8 mouse cellular contexts compared by ENCODE assay signal in the genomic region with DNA sequence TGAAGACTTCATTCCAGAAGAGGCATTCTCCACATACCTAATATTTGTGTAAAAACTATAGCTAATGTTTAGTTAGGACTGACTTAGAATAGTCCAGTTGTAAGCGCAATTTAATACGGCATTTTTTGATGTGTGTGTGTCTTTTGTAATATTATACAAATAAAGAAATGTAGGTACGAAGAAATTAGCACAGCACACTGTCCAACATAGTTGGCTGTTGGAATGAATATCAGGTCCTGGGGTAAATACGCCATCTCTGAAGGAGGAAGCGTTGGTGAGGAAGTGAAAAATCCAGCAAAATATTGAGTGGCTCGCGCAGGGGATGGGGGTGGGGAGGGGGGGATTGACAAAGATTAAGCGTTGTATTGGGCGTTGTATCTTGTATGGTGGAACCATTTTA. TPM values are rescaled to one million over a fixed set of nuclear protein-coding genes. Genes with fewer than 3 reads are reported as not detected.
DNase-seq lines count a peak whose midpoint lies in the region; ATAC-seq and TF ChIP-seq lines count a peak whose summit lies in the region.

No protein-coding gene starts in this region.

- no peaks in the 10 kb centered on the region for H3K4me1 ChIP-seq in kidney, postnatal 0 days (replicated peaks; ENCODE audit: insufficient read depth, low read length)
- peaks cover 10% of the 10 kb centered on the region; the same call in 1 of the 2 replicates for H3K4me1 ChIP-seq in embryonic facial prominence, embryonic 15.5 days
- H3K4me1 ChIP-seq in intestine, embryonic 16.5 days (ENCODE audit: control insufficient read depth, insufficient read depth, low read length): peaks cover 3% of the 10 kb centered on the region; the same call in 1 of the 2 replicates

- peak overlapping the region; percentile 47 for H3K4me2 ChIP-seq in kidney, postnatal 0 days (ENCODE audit: low read length)
- H3K4me2 ChIP-seq in embryonic facial prominence, embryonic 15.5 days (replicated peaks): peak overlapping the region; percentile 30
- H3K4me2 ChIP-seq in intestine, embryonic 16.5 days (ENCODE audit: low read depth, low read length): peak overlapping the region; percentile 43

- no peaks in the 10 kb centered on the region for H3K9me3 ChIP-seq in kidney, postnatal 0 days (replicated peaks; ENCODE audit: low read length)
- no peaks in the 10 kb centered on the region for H3K9me3 ChIP-seq in embryonic facial prominence, embryonic 15.5 days (replicated peaks)
- H3K9me3 ChIP-seq in intestine, embryonic 16.5 days (ENCODE audit: control insufficient read depth, low read length): no peaks in the 10 kb centered on the region

- no peak for DNase-seq in kidney, postnatal 0 days (ENCODE audit: low spot score)
- no peak for DNase-seq in kidney, adult 9 months
- no peak for DNase-seq in cerebellum, postnatal 10 days
- DNase-seq in B cell, adult 2 months: no peak
- no peak for DNase-seq in lung, postnatal 36 days

- H3K27ac ChIP-seq in kidney, postnatal 0 days: peak overlapping the region; percentile 13; the same call in 1 of the 2 replicates
- no peak overlapping the region for H3K27ac ChIP-seq in embryonic facial prominence, embryonic 15.5 days (replicated peaks)
- H3K27ac ChIP-seq in intestine, embryonic 16.5 days (ENCODE audit: low read length): no peak overlapping the region

- H3K36me3 ChIP-seq in kidney, postnatal 0 days (ENCODE audit: insufficient read depth, low read length): no peaks in the 10 kb centered on the region
- no peaks in the 10 kb centered on the region for H3K36me3 ChIP-seq in embryonic facial prominence, embryonic 15.5 days
- no peaks in the 10 kb centered on the region for H3K36me3 ChIP-seq in intestine, embryonic 16.5 days (ENCODE audit: control insufficient read depth, insufficient read depth, low read length)

- H3K4me3 ChIP-seq in kidney, postnatal 0 days (replicated peaks; ENCODE audit: low read depth, low read length): peak overlapping the region; percentile 22
- peak overlapping the region; percentile 73 for H3K4me3 ChIP-seq in embryonic facial prominence, embryonic 15.5 days (replicated peaks)
- peak overlapping the region; percentile 16 for H3K4me3 ChIP-seq in intestine, embryonic 16.5 days (ENCODE audit: low read length)

- WGBS in kidney, postnatal 0 days: 51% methylated on average over 9 of the region's 9 CpGs
- WGBS in embryonic facial prominence, embryonic 15.5 days: 45% methylated on average over 9 of the region's 9 CpGs
- 51% methylated on average over 9 of the region's 9 CpGs for WGBS in intestine, embryonic 16.5 days

- no peak for TF ChIP-seq CTCF in kidney, postnatal 0 days (IDR thresholded peaks at IDR 0.05; ENCODE audit: low read depth)

- H3K9ac ChIP-seq in kidney, postnatal 0 days (ENCODE audit: low read depth, low read length): 0 out of 2 replicates have a peak overlapping the region, but pooled peaks have one; percentile 27
- H3K9ac ChIP-seq in embryonic facial prominence, embryonic 15.5 days: no peak overlapping the region
- no peak overlapping the region for H3K9ac ChIP-seq in intestine, embryonic 16.5 days (ENCODE audit: low read depth, low read length)

- no peak for ATAC-seq in kidney, postnatal 0 days (replicated peaks; ENCODE audit: low FRiP score, low read depth)
- no peak for ATAC-seq in embryonic facial prominence, embryonic 15.5 days (ENCODE audit: insufficient number of reproducible peaks, low FRiP score, low TSS enrichment, low read depth)
- ATAC-seq in intestine, embryonic 16.5 days: 0 out of 2 replicates have a peak, but pooled peaks have one; percentile 13
- peak; percentile 69 for ATAC-seq in monocyte, adult 5-6 weeks (replicated peaks; ENCODE audit: insufficient number of reproducible peaks, low FRiP score, low TSS enrichment, poor library complexity, severe bottlenecking)

- H3K27me3 ChIP-seq in kidney, postnatal 0 days (ENCODE audit: insufficient read depth, low read length): no peaks in the 10 kb centered on the region
- no peaks in the 10 kb centered on the region for H3K27me3 ChIP-seq in embryonic facial prominence, embryonic 15.5 days
- no peaks in the 10 kb centered on the region for H3K27me3 ChIP-seq in intestine, embryonic 16.5 days (replicated peaks; ENCODE audit: control insufficient read depth, insufficient read depth, low read length)

RNA-seq across cellular contexts. Expression of a gene that starts 0.5 kb away (rescaled TPM):
- 13.1 and 13.9 TPM in 2 replicates for polyA plus RNA-seq in kidney, postnatal 0 days (2015; fragmentation: Nextera tagmentation; extraction: Ambion mirVana)
- polyA plus RNA-seq in embryonic facial prominence, embryonic 15.5 days (2015; fragmentation: Nextera tagmentation; extraction: Ambion mirVana): 12.0 and 12.2 TPM in 2 replicates
- polyA plus RNA-seq in intestine, embryonic 16.5 days (2015; fragmentation: Nextera tagmentation; extraction: Ambion mirVana): 13.1 and 14.0 TPM in 2 replicates
- total RNA-seq in monocyte, adult 5-6 weeks (2017): 48.3 to 49.7 TPM (median 49.6 TPM) in 3 replicates

RNA-seq across cellular contexts. Expression of a gene that starts 17.2 kb away (rescaled TPM):
- polyA plus RNA-seq in kidney, postnatal 0 days (2015; fragmentation: Nextera tagmentation; extraction: Ambion mirVana): 21.7 and 23.9 TPM in 2 replicates
- 25.1 and 25.3 TPM in 2 replicates for polyA plus RNA-seq in embryonic facial prominence, embryonic 15.5 days (2015; fragmentation: Nextera tagmentation; extraction: Ambion mirVana)
- 19.8 and 22.8 TPM in 2 replicates for polyA plus RNA-seq in intestine, embryonic 16.5 days (2015; fragmentation: Nextera tagmentation; extraction: Ambion mirVana)
- 38.9 to 40.6 TPM (median 39.6 TPM) in 3 replicates for total RNA-seq in monocyte, adult 5-6 weeks (2017)

RNA-seq across cellular contexts. Expression of a gene that starts 45.5 kb away (rescaled TPM):
- 21.7 and 25.8 TPM in 2 replicates for polyA plus RNA-seq in kidney, postnatal 0 days (2015; fragmentation: Nextera tagmentation; extraction: Ambion mirVana)
- polyA plus RNA-seq in embryonic facial prominence, embryonic 15.5 days (2015; fragmentation: Nextera tagmentation; extraction: Ambion mirVana): 29.4 and 32.2 TPM in 2 replicates
- 21.5 and 25.7 TPM in 2 replicates for polyA plus RNA-seq in intestine, embryonic 16.5 days (2015; fragmentation: Nextera tagmentation; extraction: Ambion mirVana)
- 72.2 to 108 TPM (median 74.4 TPM) in 3 replicates for total RNA-seq in monocyte, adult 5-6 weeks (2017)

Comparison
In these comparisons a context has a peak if more than half of its experiments do, and no peak if none do; other contexts are left out.
1. ATAC-seq: peak in intestine, embryonic 16.5 days (single experiment) and monocyte, adult 5-6 weeks (single experiment); none in kidney, postnatal 0 days (single experiment) and embryonic facial prominence, embryonic 15.5 days (single experiment).
2. H3K4me3 ChIP-seq: peak in every context shown above with its lines; median percentile 73 in embryonic facial prominence, embryonic 15.5 days; 22 in kidney, postnatal 0 days; 16 in intestine, embryonic 16.5 days.
3. Peak in every context shown above with its lines, with median percentiles within 50 percentile points of each other: H3K4me2 ChIP-seq.